Mouse (Mus musculus) cerebellum, adult 2 months (tissue): Measurements from ENCODE around the gene Sstr3. TPM values are rescaled to one million over a fixed set of nuclear protein-coding genes. Genes with fewer than 3 reads are reported as not detected.

Experiments used
- DNase-seq, 2 experiments: peaks; one replicate each; pipeline ENCODE4 v3.0.0; 2021
- H3K27ac ChIP-seq: fragments of 200-500 bp; 2 replicates; pipeline ENCODE4 v1.5.1; 2012; ENCODE audit warnings: low read length, control low read depth, inconsistent platforms; ENCODE audit not compliant: insufficient read depth
- H3K27me3 ChIP-seq: fragments of 200-500 bp; 2 replicates; pipeline ENCODE4 v1.6.1; 2012; ENCODE audit warnings: inconsistent platforms, mild to moderate bottlenecking, low read length, moderate library complexity; ENCODE audit not compliant: control insufficient read depth, insufficient read depth
- H3K4me1 ChIP-seq: fragments of 200-500 bp; 2 replicates; pipeline ENCODE4 v1.6.1; 2011; ENCODE audit warnings: low read length; ENCODE audit not compliant: control insufficient read depth, insufficient read depth
- H3K4me3 ChIP-seq: fragments of 200-500 bp; replicated peaks from 2 replicates; pipeline ENCODE3; 2011; ENCODE audit warnings: mild to moderate bottlenecking, low read depth, low read length, control low read depth; ENCODE audit not compliant: insufficient read depth
- CTCF ChIP-seq: fragments of 200-500 bp; IDR thresholded peaks from 2 replicates; pipeline ENCODE4 v1.5.1; 2011; ENCODE audit warnings: low read depth, mild to moderate bottlenecking, control low read depth, low read length, moderate library complexity, borderline replicate concordance; ENCODE audit not compliant: insufficient read depth
- POLR2A ChIP-seq: fragments of 200-500 bp; IDR thresholded peaks from 2 replicates; pipeline ENCODE4 v1.6.1; 2011; ENCODE audit warnings: low read length, control low read depth, borderline replicate concordance; ENCODE audit not compliant: insufficient read depth
- WGBS: fragments of 180-500 bp; shearing (Covaris S2); methylation state at CpG from one replicate; pipeline ENCODE4 v1.1.7; 2018; 5-methylcytosine and 5-hydroxymethylcytosine counted together
- polyA plus RNA-seq: library from polyadenylated mRNA; depleted of rRNA; stranded (reverse); fragments of >200 nt; gene quantifications from 2 replicates; pipeline ENCODE4 v1.2.3, GENCODE M21; 2012

Gene Sstr3
- polyA plus RNA-seq, 1 experiment = 9.8 TPM

DNA sequence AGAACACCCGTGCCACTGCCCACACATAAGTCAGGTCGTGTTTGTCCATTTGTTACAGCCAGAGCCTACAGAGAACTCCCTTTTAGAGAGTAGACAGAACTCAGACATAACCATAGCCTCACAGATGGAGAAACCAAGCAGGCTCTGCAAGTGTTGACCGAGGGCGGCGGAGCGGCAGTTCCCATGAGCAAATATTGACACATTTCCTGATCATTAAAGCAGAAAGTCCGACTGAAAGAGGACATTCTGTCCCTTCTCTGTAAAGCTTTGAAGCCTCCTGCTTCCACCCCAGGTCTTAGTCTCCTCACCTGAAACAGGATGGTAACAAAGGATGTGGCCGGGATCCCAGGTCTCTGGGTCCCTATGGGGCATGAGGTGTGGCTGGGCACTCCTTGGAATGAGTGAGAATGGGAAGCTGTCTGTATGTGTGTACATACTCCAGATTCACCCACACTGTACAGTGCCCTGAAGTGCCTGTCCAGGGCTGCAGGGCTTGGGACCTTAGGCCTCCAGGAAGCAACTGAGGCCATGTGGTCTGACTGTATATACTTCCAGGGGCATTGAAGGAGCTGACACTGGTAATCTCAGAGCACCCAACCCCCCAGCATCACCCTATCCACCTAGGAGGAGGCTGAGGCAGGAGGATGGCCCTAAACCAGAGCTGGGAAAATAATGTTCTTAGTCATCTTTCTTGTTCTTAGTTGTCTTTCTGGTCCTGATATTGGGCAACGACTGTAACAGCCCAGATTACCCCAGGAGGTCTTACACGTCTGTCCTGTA, 11.7 kb downstream of the Sstr3 start:
- Histone ChIP-seq H3K27ac (peak overlapping the region; percentile 3; the same call in 1 of the 2 replicates), H3K4me3 (no peak overlapping the region), H3K27me3 (no peaks in the 10 kb centered on the region), H3K4me1 (peaks cover 46% of the 10 kb centered on the region)
- TF ChIP-seq POLR2A (no peak), CTCF (no peak)
- no peak for DNase-seq
- WGBS = 54% methylated on average over 10 of the region's 10 CpGs

DNA sequence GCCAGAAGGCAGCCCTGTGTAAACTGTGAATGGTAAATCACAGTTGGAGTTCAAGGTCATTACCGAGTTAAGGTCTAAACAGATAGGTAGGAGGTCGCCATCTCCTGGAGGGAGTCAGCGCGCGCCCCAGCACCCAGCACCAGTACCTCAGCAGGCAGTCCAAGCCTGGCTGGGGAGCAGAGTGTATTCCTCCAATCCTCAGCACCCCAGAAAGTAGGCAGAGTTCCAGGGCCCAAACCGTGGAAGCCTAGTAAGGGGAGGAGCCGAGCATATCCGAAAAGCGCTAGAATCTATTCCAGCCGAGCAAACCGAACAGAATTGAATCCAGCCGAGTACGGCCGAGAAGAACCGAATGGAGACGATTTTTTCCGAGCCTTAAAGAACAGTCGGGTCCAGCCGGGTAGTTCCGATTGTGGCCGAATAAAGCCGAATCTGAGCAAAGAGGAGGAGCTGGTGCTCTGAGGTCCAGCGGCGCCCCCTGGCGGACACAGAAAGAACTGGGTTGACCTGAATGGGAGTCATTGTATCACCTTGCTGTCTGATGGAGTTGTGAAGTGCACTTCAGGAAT, 12.5 kb downstream of the Sstr3 start:
- peak; percentile 92 for TF ChIP-seq CTCF
- no peak; the same call in 1 of the 2 replicates for TF ChIP-seq POLR2A
- H3K27ac ChIP-seq = peak overlapping the region; percentile 77
- peak overlapping the region; percentile 73 for H3K4me3 ChIP-seq
- under 1% methylated on average over 25 of the region's 25 CpGs for WGBS
- peak; percentile 99 to 100 for DNase-seq
- H3K4me1 ChIP-seq = peaks cover 46% of the 10 kb centered on the region
- no peaks in the 10 kb centered on the region for H3K27me3 ChIP-seq

DNA sequence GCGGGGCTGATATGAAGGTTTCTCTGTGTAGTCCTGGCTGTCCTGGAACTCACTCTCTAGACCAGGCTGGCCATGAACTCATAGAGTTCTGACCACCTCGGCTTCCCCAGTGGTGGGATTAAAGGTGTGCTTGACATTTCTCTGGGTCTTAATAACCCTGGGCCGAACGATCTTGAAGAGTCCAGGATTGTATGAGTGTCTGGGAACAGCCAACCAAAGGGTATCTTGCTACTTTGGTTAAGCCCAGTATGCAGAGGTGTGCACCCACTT, 13.1 kb downstream of the Sstr3 start:
- Histone ChIP-seq H3K4me1 (peaks cover 46% of the 10 kb centered on the region), H3K27ac (peak overlapping the region; percentile 77), H3K4me3 (no peak overlapping the region), H3K27me3 (no peaks in the 10 kb centered on the region)
- peak in 1 of 2 experiments; percentile 26 for DNase-seq
- TF ChIP-seq POLR2A (no peak), CTCF (no peak)
- 71% methylated on average over 4 of the region's 4 CpGs for WGBS

DNA sequence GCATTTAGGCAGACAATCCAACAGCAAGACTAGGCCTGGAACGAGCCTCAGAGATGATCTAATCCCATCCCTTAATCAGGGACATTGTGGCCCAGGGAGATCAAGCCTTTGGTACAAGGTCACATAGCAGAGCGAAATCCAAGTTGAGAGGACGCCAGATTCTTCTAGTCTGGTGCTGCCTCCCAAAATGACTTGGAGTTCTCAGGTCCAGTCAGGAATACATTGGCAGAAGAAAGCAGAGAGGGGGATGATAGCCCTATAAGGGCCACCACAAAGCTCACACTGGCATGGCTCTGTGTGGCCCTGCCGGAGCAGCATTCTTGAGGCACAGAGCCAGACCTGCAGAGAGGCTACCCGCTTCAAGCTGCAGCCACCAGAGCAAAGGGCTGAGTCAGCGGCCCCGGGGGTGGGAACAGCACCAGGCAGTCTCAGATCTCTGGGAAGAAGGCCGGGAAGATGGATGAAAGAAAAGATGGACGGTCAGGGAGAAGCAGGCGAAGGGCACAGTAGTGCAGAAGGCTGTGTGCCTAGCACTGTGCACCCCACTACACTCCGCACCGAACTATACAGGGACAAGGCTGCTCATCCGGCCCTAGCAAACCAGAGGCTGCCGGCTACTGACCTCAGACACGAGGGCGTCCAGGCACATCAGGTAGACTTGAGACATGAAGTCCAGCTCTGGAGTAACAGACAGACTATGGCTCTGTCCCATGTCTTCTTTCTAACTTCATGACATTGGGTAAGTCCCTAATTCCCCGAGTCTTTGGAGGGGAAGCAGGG, 13.6 kb downstream of the Sstr3 start, which contains the start of gene C1qtnf6:
TSS of gene C1qtnf6 (minus strand) at position 746 of the 780 bp plus-strand sequence.
- no peak for TF ChIP-seq CTCF
- no peak for TF ChIP-seq POLR2A
- Histone ChIP-seq H3K27me3 (no peaks in the 10 kb centered on the region), H3K4me1 (peaks cover 46% of the 10 kb centered on the region), H3K27ac (peak within 1 kb of the TSS; percentile 77), H3K4me3 (peak within 1 kb of the TSS; percentile 73)
- peak; percentile 72 to 83 for DNase-seq
- 47% methylated on average over 17 of the region's 17 CpGs for WGBS

DNA sequence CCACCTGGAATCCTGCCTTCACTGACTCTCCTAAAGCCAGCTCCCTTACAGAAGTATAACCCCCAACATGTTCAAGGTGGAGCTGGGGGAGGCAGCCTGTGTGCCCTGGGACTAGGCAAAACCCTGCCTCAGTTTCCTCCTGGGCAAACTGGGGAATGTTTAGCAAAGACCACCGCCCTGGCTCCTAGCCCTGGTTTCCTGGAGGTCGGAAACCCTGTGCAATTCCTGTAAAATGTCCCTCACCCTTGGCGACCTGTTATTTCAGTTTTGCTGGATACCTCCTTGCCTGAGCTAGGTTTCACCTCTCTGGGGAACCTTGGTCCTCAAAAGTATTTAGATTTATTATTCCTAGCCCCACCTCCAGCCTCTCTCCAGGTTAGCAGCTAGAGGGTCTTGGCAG, 14.3 kb downstream of the Sstr3 start:
- Histone ChIP-seq H3K4me3 (no peak overlapping the region), H3K4me1 (peaks cover 43% of the 10 kb centered on the region), H3K27ac (no peak overlapping the region), H3K27me3 (no peaks in the 10 kb centered on the region)
- TF ChIP-seq POLR2A (no peak), CTCF (no peak)
- no peak for DNase-seq
- 94% methylated on average over 3 of the region's 3 CpGs for WGBS

GRCm38 (mm10) chr15:78529428-78529990, 15.0 kb downstream of the Sstr3 start:
- peaks cover 39% of the 10 kb centered on the region for H3K4me1 ChIP-seq
- WGBS = 17% methylated on average over 14 of the region's 15 CpGs
- no peak for TF ChIP-seq CTCF
- no peak for TF ChIP-seq POLR2A
- no peak overlapping the region for H3K27ac ChIP-seq
- no peaks in the 10 kb centered on the region for H3K27me3 ChIP-seq
- DNase-seq = peak; percentile 61 to 67
- peak overlapping the region; percentile 9 for H3K4me3 ChIP-seq

DNA sequence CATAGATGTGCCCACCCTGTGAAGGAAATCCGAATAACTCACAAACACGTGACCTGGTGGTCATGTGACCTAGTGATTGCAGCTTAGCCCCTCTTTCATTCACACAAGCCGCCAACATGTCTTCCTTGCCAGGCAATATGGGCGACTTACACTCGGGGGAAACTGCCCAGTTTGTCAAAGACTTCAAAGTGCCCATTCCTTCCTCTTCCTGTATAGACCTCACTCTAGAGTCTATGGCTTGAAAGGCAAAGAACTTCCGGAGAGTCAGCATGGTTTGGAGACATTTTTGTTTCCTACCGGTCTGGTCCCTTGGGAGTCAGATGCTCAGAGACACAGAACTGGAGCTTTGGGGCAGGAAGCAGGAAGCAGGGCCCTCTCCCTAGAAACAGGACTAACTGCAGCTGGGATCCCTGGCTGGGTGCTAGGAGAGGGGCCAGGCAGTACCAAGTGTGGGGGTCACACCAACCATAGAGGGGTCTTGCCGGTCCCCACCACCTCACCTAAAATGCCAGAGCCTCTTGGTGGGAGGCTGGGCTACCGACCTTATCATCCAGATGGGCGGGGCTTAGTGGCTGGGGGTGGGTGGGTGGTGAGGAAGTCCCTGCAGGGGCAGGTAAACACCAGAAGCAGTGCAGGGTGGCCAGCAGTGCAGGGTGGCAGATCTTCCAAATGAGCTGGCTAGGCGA, 15.6 kb downstream of the Sstr3 start:
- peak in 1 of 2 experiments; percentile 12 for DNase-seq
- TF ChIP-seq POLR2A (no peak), CTCF (no peak)
- Histone ChIP-seq H3K4me3 (peak overlapping the region; percentile 9), H3K27me3 (no peaks in the 10 kb centered on the region), H3K4me1 (peaks cover 33% of the 10 kb centered on the region), H3K27ac (no peak overlapping the region)
- 61% methylated on average over 11 of the region's 11 CpGs for WGBS
